In genomic region chr15:99369391-99370171, GRCm38 (mm10) we compare ENCODE assay signal across 8 mouse cellular contexts. TPM values are rescaled to one million over a fixed set of nuclear protein-coding genes. Genes with fewer than 3 reads are reported as not detected.
DNase-seq lines count a peak whose midpoint lies in the region; ATAC-seq and TF ChIP-seq lines count a peak whose summit lies in the region.

No protein-coding gene starts in this region.

- ATAC-seq in neural tube, embryonic 15.5 days (ENCODE audit: low FRiP score): no peak; the same call in 1 of the 2 replicates
- ATAC-seq in activated CD4-positive, CD25-positive, alpha-beta regulatory T cell, adult 4 months: no peak

- peak overlapping the region; percentile 85 for H3K9ac ChIP-seq in neural tube, embryonic 15.5 days (replicated peaks)

- WGBS in embryonic facial prominence, embryonic 10.5 days: 2% methylated on average over 39 of the region's 39 CpGs
- 2% methylated on average over 36 of the region's 39 CpGs for WGBS in neural tube, embryonic 15.5 days

- peak overlapping the region; percentile 62 for H3K27ac ChIP-seq in testis, adult 2 months (ENCODE audit: control insufficient read depth, insufficient read depth, low read depth, low read length)
- peak overlapping the region; percentile 98 for H3K27ac ChIP-seq in embryonic facial prominence, embryonic 10.5 days (replicated peaks)
- H3K27ac ChIP-seq in neural tube, embryonic 15.5 days (replicated peaks): peak overlapping the region; percentile 89

- H3K27me3 ChIP-seq in testis, adult 2 months (ENCODE audit: control insufficient read depth, insufficient read depth, low read length): no peaks in the 10 kb centered on the region
- H3K27me3 ChIP-seq in embryonic facial prominence, embryonic 10.5 days (replicated peaks; ENCODE audit: low read depth, poor library complexity, severe bottlenecking): peaks cover 11% of the 10 kb centered on the region
- H3K27me3 ChIP-seq in neural tube, embryonic 15.5 days (replicated peaks): peaks cover 7% of the 10 kb centered on the region; the same call in 1 of the 2 replicates

- no peak for TF ChIP-seq CTCF in testis, adult 2 months (IDR thresholded peaks at IDR 0.05; ENCODE audit: control insufficient read depth, insufficient read depth, insufficient replicate concordance, low read depth, low read length)

- peak overlapping the region; percentile 65 for H3K4me2 ChIP-seq in neural tube, embryonic 15.5 days

- no peak for TF ChIP-seq POLR2A in testis, adult 2 months (IDR thresholded peaks at IDR 0.05; ENCODE audit: control insufficient read depth, low read depth, low read length)

- H3K4me1 ChIP-seq in testis, adult 2 months (ENCODE audit: control insufficient read depth, insufficient read depth, low read length): peaks cover 11% of the 10 kb centered on the region
- H3K4me1 ChIP-seq in embryonic facial prominence, embryonic 10.5 days: peaks cover 35% of the 10 kb centered on the region
- H3K4me1 ChIP-seq in neural tube, embryonic 15.5 days: peaks cover 19% of the 10 kb centered on the region

- no peak for DNase-seq in testis, postnatal 14 days (ENCODE audit: low spot score)
- DNase-seq in embryonic facial prominence, embryonic 10.5 days (ENCODE audit: low spot score): no peak
- peak; percentile 42 for DNase-seq in heart, postnatal 25 days (ENCODE audit: low spot score)
- DNase-seq in liver: peak; percentile 17
- no peak for DNase-seq in T-cell, adult 2 months (ENCODE audit: low spot score)

- intact Hi-C loops in heart, postnatal 25 days (cut with DNase I): loop anchor here (1.0 to 2.0 kb wide), 3 partner anchors 23 to 52 kb away; no protein-coding TSS in a partner anchor

- no peaks in the 10 kb centered on the region for H3K36me3 ChIP-seq in testis, adult 2 months (ENCODE audit: control insufficient read depth, insufficient read depth, low read length)
- no peaks in the 10 kb centered on the region for H3K36me3 ChIP-seq in embryonic facial prominence, embryonic 10.5 days (replicated peaks)
- no peaks in the 10 kb centered on the region for H3K36me3 ChIP-seq in neural tube, embryonic 15.5 days

- H3K4me3 ChIP-seq in testis, adult 2 months (ENCODE audit: control insufficient read depth, low read depth, low read length): peak overlapping the region; percentile 85
- peak overlapping the region; percentile 91 for H3K4me3 ChIP-seq in embryonic facial prominence, embryonic 10.5 days
- H3K4me3 ChIP-seq in neural tube, embryonic 15.5 days (replicated peaks): peak overlapping the region; percentile 84

- no peaks in the 10 kb centered on the region for H3K9me3 ChIP-seq in embryonic facial prominence, embryonic 10.5 days
- H3K9me3 ChIP-seq in neural tube, embryonic 15.5 days (replicated peaks): no peaks in the 10 kb centered on the region

RNA-seq across cellular contexts. Expression of gene Fmnl3, which starts 0.7 kb away (rescaled TPM):
- polyA plus RNA-seq in testis, adult 2 months (2012; rRNA removed): 14.3 and 15.3 TPM in 2 replicates
- 24.4 and 25.6 TPM in 2 replicates for polyA plus RNA-seq in embryonic facial prominence, embryonic 10.5 days (2016; fragmentation: Nextera tagmentation; extraction: Ambion mirVana)
- 10 to 100 TPM; 20.1 to 21.1 TPM for total RNA-seq in heart, postnatal 25 days (2021)
- 7.9 and 11.9 TPM in 2 replicates for polyA plus RNA-seq in neural tube, embryonic 15.5 days (2015; fragmentation: Nextera tagmentation; extraction: Ambion mirVana)
- 1 to 10 TPM; 6.1 to 9.0 TPM for polyA plus RNA-seq in activated CD4-positive, CD25-positive, alpha-beta regulatory T cell, adult 4 months (2017; shearing (Covaris generic))

RNA-seq across cellular contexts. Expression of gene Tmbim6, which starts 23.1 kb away (rescaled TPM):
- 734 and 786 TPM in 2 replicates for polyA plus RNA-seq in testis, adult 2 months (2012; rRNA removed)
- 262 and 273 TPM in 2 replicates for polyA plus RNA-seq in embryonic facial prominence, embryonic 10.5 days (2016; fragmentation: Nextera tagmentation; extraction: Ambion mirVana)
- total RNA-seq in heart, postnatal 25 days (2021): 100 to 1,000 TPM; 207 to 215 TPM
- polyA plus RNA-seq in neural tube, embryonic 15.5 days (2015; fragmentation: Nextera tagmentation; extraction: Ambion mirVana): 289 and 350 TPM in 2 replicates
- 1,000 to 10,000 TPM in 1 of 2 experiments, 100 to 1,000 TPM in 1; 855 to 1,076 TPM for polyA plus RNA-seq in activated CD4-positive, CD25-positive, alpha-beta regulatory T cell, adult 4 months (2017; shearing (Covaris generic))

Comparison
In these comparisons a context has a peak if more than half of its experiments do, and no peak if none do; other contexts are left out.
1. DNase-seq: peak in heart, postnatal 25 days (single experiment) and liver (single experiment); none in testis, postnatal 14 days (single experiment), embryonic facial prominence, embryonic 10.5 days (single experiment) and T-cell, adult 2 months (single experiment).
2. Peak in every context shown above with its lines, with median percentiles within 50 percentile points of each other: H3K27ac ChIP-seq and H3K4me3 ChIP-seq.